Mouse (Mus musculus) intestine, postnatal 0 days (tissue): ENCODE results near the gene Trp53bp2. TPM values are rescaled to one million over a fixed set of nuclear protein-coding genes. Genes with fewer than 3 reads are reported as not detected.

Experiments used
- ATAC-seq: fragments of 200-750 bp; cut with Nextera tagmentation; 2 replicates; pipeline ENCODE4 v1.8.0; 2017; ENCODE audit warnings: mild to moderate bottlenecking, moderate TSS enrichment, moderate library complexity
- H3K27ac ChIP-seq: fragments of 300-500 bp; sonication (generic); 2 replicates; pipeline ENCODE4 v1.5.1; 2014; ENCODE audit warnings: mild to moderate bottlenecking, low read depth, low read length, moderate library complexity
- H3K27me3 ChIP-seq: fragments of 300-500 bp; sonication (generic); replicated peaks from 2 replicates; pipeline ENCODE4 v1.6.1; 2014; ENCODE audit warnings: low read length, mixed read lengths; ENCODE audit not compliant: control insufficient read depth, insufficient read depth
- H3K36me3 ChIP-seq: fragments of 300-500 bp; sonication (generic); 2 replicates; pipeline ENCODE4 v1.6.1; 2014; ENCODE audit warnings: mild to moderate bottlenecking, moderate library complexity; ENCODE audit not compliant: control insufficient read depth, insufficient read depth
- H3K4me1 ChIP-seq: fragments of 300-500 bp; sonication (generic); replicated peaks from 2 replicates; pipeline ENCODE4 v1.6.1; 2014; ENCODE audit warnings: antibody characterized with exemption, low read length, mixed read lengths; ENCODE audit not compliant: control insufficient read depth, insufficient read depth
- H3K4me2 ChIP-seq: fragments of 300-500 bp; sonication (generic); replicated peaks from 2 replicates; pipeline ENCODE4 v1.6.1; 2014; ENCODE audit warnings: low read depth, mild to moderate bottlenecking, moderate library complexity
- H3K4me3 ChIP-seq: fragments of 300-500 bp; sonication (generic); 2 replicates; pipeline ENCODE4 v1.5.1; 2014; ENCODE audit warnings: low read depth, low read length
- H3K9ac ChIP-seq: fragments of 300-500 bp; sonication (generic); 2 replicates; pipeline ENCODE4 v1.6.1; 2014; ENCODE audit warnings: mild to moderate bottlenecking, low read depth, low read length
- H3K9me3 ChIP-seq: fragments of 300-500 bp; sonication (generic); 2 replicates; pipeline ENCODE4 v1.6.1; 2016; ENCODE audit warnings: mixed run types; ENCODE audit not compliant: control insufficient read depth
- CTCF ChIP-seq: sonication (generic); IDR thresholded peaks from 2 replicates; pipeline ENCODE4 v1.5.1; 2016; ENCODE audit warnings: low read depth, mild to moderate bottlenecking, control low read depth, antibody characterized with exemption, moderate library complexity
- WGBS: fragments of 180-500 bp; shearing (Covaris S2); extraction: QIAGEN DNeasy Blood & Tissue Kit; methylation state at CpG from one replicate; pipeline ENCODE4 v1.1.7; 2014; 5-methylcytosine and 5-hydroxymethylcytosine counted together
- polyA plus RNA-seq: library from polyadenylated mRNA; unstranded; fragments of >200 nt; fragmentation: Nextera tagmentation; extraction: Ambion mirVana; gene quantifications from 2 replicates; pipeline ENCODE4 v1.2.1, GENCODE M21; 2015

Gene Trp53bp2
- polyA plus RNA-seq, 1 experiment from 2014 or later = 10.8 TPM

DNA sequence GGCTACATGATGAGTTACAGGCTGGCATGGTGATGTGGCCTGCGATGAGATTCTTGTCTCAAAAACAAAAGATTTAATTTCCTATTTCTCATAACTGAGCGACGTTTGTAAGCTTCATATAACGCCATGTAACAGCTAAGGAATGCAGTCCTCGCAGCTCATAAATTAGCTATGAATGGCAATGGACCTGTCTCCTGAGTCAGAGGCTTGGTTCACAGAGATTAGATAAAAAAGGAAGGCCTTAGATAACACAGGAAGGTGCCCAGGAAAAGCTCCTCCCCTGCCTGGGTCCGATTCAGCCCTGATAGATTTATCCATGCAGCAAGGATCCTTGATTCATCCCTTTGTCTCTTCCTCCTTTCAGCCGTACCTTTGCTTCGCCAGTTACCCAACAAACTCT lies 37.1 kb upstream of the Trp53bp2 start:
- 45% methylated on average over 8 of the region's 8 CpGs for WGBS
- H3K9me3 ChIP-seq = no peaks in the 10 kb centered on the region
- no peak overlapping the region for H3K9ac ChIP-seq
- H3K4me1 ChIP-seq = no peaks in the 10 kb centered on the region
- H3K27me3 ChIP-seq = no peaks in the 10 kb centered on the region
- no peak overlapping the region for H3K4me3 ChIP-seq
- no peak for TF ChIP-seq CTCF
- H3K4me2 ChIP-seq = no peak overlapping the region
- no peak for ATAC-seq
- no peaks in the 10 kb centered on the region for H3K36me3 ChIP-seq
- no peak overlapping the region for H3K27ac ChIP-seq

DNA sequence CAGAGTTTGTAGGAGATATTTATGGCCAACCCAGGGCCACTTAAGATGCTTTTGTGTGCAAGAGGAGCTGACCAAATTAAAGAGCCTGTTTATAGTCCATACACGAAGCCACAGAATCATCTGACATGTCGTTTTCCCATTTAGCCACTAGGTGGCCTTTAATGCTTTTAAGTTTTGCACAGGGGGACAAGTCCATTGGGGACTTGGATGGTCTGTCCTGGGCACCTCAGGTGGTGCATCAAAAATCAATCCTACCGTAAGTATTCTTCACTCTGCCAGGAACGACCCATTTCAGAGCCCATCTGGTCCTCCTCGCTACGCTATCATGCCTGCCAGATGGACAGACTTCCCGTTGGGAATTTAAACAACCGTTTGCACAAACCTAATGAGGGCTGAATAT lies 32.8 kb upstream of the Trp53bp2 start:
- ATAC-seq = no peak
- WGBS = 25% methylated on average over 8 of the region's 8 CpGs

DNA sequence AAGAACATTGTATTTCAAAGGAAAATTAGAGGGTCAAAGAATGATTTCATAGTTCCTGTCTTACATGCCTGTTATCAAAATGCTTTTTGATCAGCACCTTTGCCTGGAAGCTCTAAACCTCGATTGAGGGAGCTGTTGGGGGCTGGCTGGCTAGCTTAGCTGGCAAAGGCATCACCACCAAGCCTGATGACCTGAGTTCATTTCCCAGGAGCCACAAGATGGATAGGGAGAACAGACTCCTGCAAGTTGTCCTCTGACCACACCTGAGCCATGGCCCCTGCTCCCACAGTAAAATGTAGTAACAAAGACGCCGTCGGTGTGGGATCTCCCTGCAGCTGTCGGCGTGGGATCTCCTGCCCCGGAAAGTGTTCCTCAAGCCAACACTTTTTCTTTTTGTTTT lies 32.1 kb upstream of the Trp53bp2 start:
- H3K9me3 ChIP-seq = no peaks in the 10 kb centered on the region
- H3K9ac ChIP-seq = no peak overlapping the region
- ATAC-seq = no peak
- no peak for TF ChIP-seq CTCF
- WGBS = 92% methylated on average over 7 of the region's 7 CpGs
- no peaks in the 10 kb centered on the region for H3K36me3 ChIP-seq
- no peak overlapping the region for H3K4me2 ChIP-seq
- H3K4me1 ChIP-seq = no peaks in the 10 kb centered on the region
- H3K27me3 ChIP-seq = no peaks in the 10 kb centered on the region
- H3K4me3 ChIP-seq = no peak overlapping the region
- no peak overlapping the region for H3K27ac ChIP-seq

More for the DNA sequence above, 32.8 kb upstream of the Trp53bp2 start:
- H3K27ac ChIP-seq = no peak overlapping the region
- no peak overlapping the region for H3K9ac ChIP-seq
- no peak overlapping the region for H3K4me2 ChIP-seq
- TF ChIP-seq CTCF = peak; percentile 83
- H3K9me3 ChIP-seq = no peaks in the 10 kb centered on the region
- H3K4me3 ChIP-seq = no peak overlapping the region
- no peaks in the 10 kb centered on the region for H3K4me1 ChIP-seq
- no peaks in the 10 kb centered on the region for H3K27me3 ChIP-seq
- no peaks in the 10 kb centered on the region for H3K36me3 ChIP-seq

DNA sequence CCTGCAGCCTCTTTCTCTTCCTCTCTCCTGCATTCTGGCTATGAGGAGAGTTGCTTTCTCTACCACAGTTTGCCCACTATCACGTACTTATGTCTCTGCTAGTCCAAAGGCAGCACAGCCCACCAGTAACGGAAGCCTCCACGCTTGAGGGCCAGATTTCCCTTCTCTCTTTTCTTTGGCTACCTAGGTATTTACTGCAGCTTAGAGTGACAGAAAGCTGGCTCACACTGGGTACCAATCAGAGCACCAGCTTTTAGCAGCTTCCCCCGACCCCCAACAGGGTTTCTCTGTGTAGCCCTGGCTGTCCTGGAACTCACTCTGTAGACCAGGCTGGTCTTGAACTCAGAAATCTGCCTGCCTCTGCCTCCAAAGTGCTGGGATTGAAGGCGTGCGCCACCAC lies 31.5 kb upstream of the Trp53bp2 start:
- no peak overlapping the region for H3K4me3 ChIP-seq
- H3K4me1 ChIP-seq = no peaks in the 10 kb centered on the region
- ATAC-seq = no peak
- 80% methylated on average over 6 of the region's 6 CpGs for WGBS
- no peak for TF ChIP-seq CTCF
- no peaks in the 10 kb centered on the region for H3K27me3 ChIP-seq
- H3K4me2 ChIP-seq = no peak overlapping the region
- H3K9ac ChIP-seq = no peak overlapping the region
- no peak overlapping the region for H3K27ac ChIP-seq
- no peaks in the 10 kb centered on the region for H3K9me3 ChIP-seq
- no peaks in the 10 kb centered on the region for H3K36me3 ChIP-seq

DNA sequence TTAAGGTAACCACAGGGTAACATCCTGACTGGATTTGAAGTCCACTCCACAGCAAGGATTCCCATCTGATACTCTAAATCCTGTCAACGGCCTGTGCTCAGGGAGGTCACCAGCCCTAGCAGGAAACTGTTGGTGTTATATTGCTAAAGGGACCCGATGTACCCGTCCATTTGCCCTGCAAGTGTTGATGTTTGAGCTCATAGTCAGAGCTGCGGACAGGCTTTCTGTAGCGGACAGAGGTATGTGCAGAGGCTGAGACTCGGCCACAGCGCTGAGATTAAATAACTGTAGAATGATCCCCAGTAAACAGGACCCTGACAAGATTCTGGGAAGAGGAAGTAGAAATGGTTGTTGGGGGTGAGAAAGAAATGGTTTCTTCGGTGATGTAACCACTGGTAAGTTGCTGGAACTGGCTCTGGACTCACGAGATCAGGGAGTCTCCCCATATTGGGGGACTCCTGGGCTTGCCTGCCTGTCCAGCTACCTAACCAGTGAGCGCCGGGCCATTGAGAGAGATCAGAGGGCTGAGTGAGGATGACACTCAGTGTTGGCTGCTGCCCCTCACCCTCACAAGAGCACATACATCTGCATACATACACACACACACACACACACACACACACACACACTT lies 30.7 kb upstream of the Trp53bp2 start:
- H3K27me3 ChIP-seq = no peaks in the 10 kb centered on the region
- 76% methylated on average over 11 of the region's 11 CpGs for WGBS
- no peaks in the 10 kb centered on the region for H3K4me1 ChIP-seq
- no peak for ATAC-seq
- TF ChIP-seq CTCF = no peak
- H3K9me3 ChIP-seq = no peaks in the 10 kb centered on the region
- H3K27ac ChIP-seq = no peak overlapping the region
- no peaks in the 10 kb centered on the region for H3K36me3 ChIP-seq
- H3K4me2 ChIP-seq = no peak overlapping the region
- no peak overlapping the region for H3K9ac ChIP-seq
- H3K4me3 ChIP-seq = no peak overlapping the region

DNA sequence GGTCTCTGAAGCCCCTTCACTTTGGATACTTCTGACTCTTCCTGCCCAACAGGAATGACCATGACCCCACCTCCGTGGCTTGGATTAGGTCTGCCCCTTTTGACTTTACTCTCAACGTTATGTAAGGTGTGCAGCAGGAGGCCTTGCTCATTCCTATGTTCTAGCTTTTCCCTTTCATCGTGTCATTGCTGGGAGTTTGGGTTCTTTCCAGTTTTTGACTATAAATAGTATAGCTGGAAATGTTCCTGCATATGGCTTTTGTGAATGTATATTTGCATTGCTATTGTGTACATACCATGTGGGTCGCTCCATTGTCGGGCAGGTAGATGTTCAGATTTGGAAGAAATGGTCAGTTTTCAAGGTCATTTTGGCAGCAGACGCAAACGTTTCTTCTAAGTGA lies 30.1 kb upstream of the Trp53bp2 start:
- H3K27ac ChIP-seq = no peak overlapping the region
- no peak for TF ChIP-seq CTCF
- no peaks in the 10 kb centered on the region for H3K9me3 ChIP-seq
- 75% methylated on average over 7 of the region's 7 CpGs for WGBS
- no peak for ATAC-seq
- no peaks in the 10 kb centered on the region for H3K27me3 ChIP-seq
- no peak overlapping the region for H3K9ac ChIP-seq
- no peak overlapping the region for H3K4me3 ChIP-seq
- H3K4me1 ChIP-seq = no peaks in the 10 kb centered on the region
- H3K36me3 ChIP-seq = no peaks in the 10 kb centered on the region
- H3K4me2 ChIP-seq = no peak overlapping the region

DNA sequence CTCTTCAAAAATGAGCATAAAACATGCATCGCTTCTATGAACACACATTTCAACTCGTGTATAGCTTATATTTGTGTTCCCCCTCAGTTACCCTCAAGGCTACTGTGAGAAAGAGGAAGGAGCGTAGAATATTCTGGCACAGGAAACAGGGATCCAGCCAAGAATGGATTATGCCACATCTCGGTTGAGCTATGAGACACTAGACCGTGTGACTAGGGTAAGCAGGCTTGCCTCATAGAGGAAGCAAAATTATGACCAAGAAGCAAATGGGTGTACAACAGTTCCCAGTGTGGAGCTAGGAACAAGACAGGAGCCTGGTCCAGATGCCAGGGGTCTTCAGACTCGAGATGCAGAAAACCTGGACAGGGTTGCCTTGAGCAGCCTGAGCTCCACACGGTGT lies 28.3 kb upstream of the Trp53bp2 start:
- TF ChIP-seq CTCF = no peak
- Histone ChIP-seq H3K27ac (no peak overlapping the region), H3K4me2 (no peak overlapping the region), H3K36me3 (no peaks in the 10 kb centered on the region), H3K27me3 (no peaks in the 10 kb centered on the region), H3K9me3 (no peaks in the 10 kb centered on the region), H3K4me1 (no peaks in the 10 kb centered on the region), H3K4me3 (no peak overlapping the region), H3K9ac (no peak overlapping the region)
- no peak for ATAC-seq
- 73% methylated on average over 7 of the region's 7 CpGs for WGBS
